Comparison of ENCODE assay signal across 14 mouse cellular contexts in the genomic region with DNA sequence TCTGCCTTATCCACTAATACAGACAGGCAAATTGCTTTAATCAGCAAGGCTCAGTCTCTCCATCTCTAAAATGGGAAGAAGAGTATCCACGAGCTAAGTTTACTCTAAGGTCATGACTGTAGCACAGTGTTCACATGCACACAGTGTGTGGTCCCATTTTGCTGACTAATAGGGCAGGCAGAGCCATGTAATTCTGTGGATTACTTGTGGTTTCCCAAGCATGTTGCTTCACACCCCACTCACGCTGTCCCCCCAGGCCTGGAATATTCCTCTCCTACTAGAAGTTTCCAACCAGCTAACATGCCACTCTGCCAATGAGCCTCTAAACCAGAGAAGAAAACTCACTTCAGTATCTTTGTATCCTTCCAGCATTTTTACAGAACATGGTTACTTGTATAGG.
"Had no signal": no experiment of that assay in that cellular context is flagged by ENCODE, and none has a peak within 500 bp of the region (broad histone marks: within the 10 kb centered on the region; RNA-seq: fewer than 3 reads in every experiment).

No protein-coding gene starts in this region.

- DNase-seq: kidney, adult 11 months; kidney, adult 8-10 months; kidney, postnatal 14 days; kidney, postnatal 4 days; liver; lung, adult 18-20 months; lung, postnatal 10 days; midbrain, embryonic 14.5 days; retina, postnatal 1 day; right cerebral cortex, postnatal 25 days; spleen, adult 18-20 months; thymus, adult 18-20 months; thymus, postnatal 36 days had no signal

- ATAC-seq: liver, embryonic 12.5 days had no signal
